Mouse (Mus musculus): ENCODE measurements around the gene Nt5dc3.
A peak's percentile ranks its signal among the peaks of the same experiment; 100 is the strongest.

Gene Nt5dc3

GRCm38 (mm10) chr10:86821014-86821413, 42.2 kb downstream of the Nt5dc3 start:
- DNase-seq, result no peak

- no peak for DNase-seq
These were observed 45.3 kb downstream of the Nt5dc3 start for GRCm38 (mm10) chr10:86824093-86824492.

- no peak for DNase-seq
These were observed 46.1 kb downstream of the Nt5dc3 start for GRCm38 (mm10) chr10:86824871-86825270.

GRCm38 (mm10) chr10:86825871-86826522, 47.2 kb downstream of the Nt5dc3 start:
- peak; percentile 75 to 90 for DNase-seq

GRCm38 (mm10) chr10:86826929-86827328, 48.1 kb downstream of the Nt5dc3 start:
- DNase-seq, result no peak

GRCm38 (mm10) chr10:86828221-86829135, 49.7 kb downstream of the Nt5dc3 start:
- DNase-seq, result no peak

GRCm38 (mm10) chr10:86829515-86829914, 50.7 kb downstream of the Nt5dc3 start:
- no peak for DNase-seq

- DNase-seq, result peak in 1 of 2 experiments; percentile 34
These were observed 58.0 kb downstream of the Nt5dc3 start for GRCm38 (mm10) chr10:86836784-86837183.

- no peak for DNase-seq
These were observed 60.0 kb downstream of the Nt5dc3 start for GRCm38 (mm10) chr10:86838827-86839226.

- DNase-seq, result no peak
These were observed 63.9 kb downstream of the Nt5dc3 start for GRCm38 (mm10) chr10:86842659-86843058.

- DNase-seq, result no peak
These were observed 68.2 kb downstream of the Nt5dc3 start for GRCm38 (mm10) chr10:86846926-86847467.

- no peak for DNase-seq
These were observed 70.3 kb downstream of the Nt5dc3 start for GRCm38 (mm10) chr10:86849087-86849486.

GRCm38 (mm10) chr10:86849508-86849907, 70.7 kb downstream of the Nt5dc3 start:
- DNase-seq, result no peak

GRCm38 (mm10) chr10:86852160-86852559, 73.4 kb downstream of the Nt5dc3 start:
- no peak for DNase-seq

GRCm38 (mm10) chr10:86853433-86853832, 74.6 kb downstream of the Nt5dc3 start:
- no peak for DNase-seq

- no peak for DNase-seq
These were observed 81.6 kb downstream of the Nt5dc3 start for GRCm38 (mm10) chr10:86860396-86860795.

GRCm38 (mm10) chr10:86862496-86862895, 83.7 kb downstream of the Nt5dc3 start:
- no peak for DNase-seq

GRCm38 (mm10) chr10:86863429-86863828, 84.6 kb downstream of the Nt5dc3 start:
- no peak for DNase-seq

GRCm38 (mm10) chr10:86872121-86872520, 93.3 kb downstream of the Nt5dc3 start:
- no peak for DNase-seq

- no peak for DNase-seq
These were observed 93.8 kb downstream of the Nt5dc3 start for GRCm38 (mm10) chr10:86872591-86872990.

GRCm38 (mm10) chr10:86878721-86879120, 99.9 kb downstream of the Nt5dc3 start:
- no peak for DNase-seq

- peak; percentile 7 to 50 for DNase-seq
These were observed 101.4 kb downstream of the Nt5dc3 start for GRCm38 (mm10) chr10:86880071-86880806.

GRCm38 (mm10) chr10:86881448-86881847, 102.6 kb downstream of the Nt5dc3 start:
- DNase-seq, result no peak
